Mouse (Mus musculus): Measurements from ENCODE around the gene Slc26a5.
A peak's percentile ranks its signal among the peaks of the same experiment; 100 is the strongest.

The Slc26a5 gene

DNA sequence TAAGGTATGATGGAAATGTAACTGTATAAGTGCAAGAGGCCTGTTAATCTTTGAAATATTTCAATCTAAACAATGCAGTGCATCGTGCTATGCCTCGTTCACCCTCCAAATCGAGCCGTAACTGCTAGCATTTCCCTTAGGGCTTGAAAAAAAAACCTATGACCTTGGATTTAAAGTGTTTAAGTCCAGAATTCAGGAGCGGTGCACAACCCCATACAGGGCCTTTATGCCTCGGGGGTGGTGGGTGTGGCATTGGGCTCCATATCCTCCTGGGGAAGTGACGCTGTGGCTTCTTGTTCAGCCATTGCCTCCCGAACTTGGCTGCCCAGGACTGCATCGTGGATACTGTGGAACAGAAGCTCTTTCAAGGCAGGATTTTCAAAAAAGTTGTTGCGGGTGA, 54.5 kb downstream of the Slc26a5 start:
- no peak for DNase-seq (ENCODE audit: low spot score in 2 of 2)

GRCm38 (mm10) chr5:21804837-21805236, 60.6 kb downstream of the Slc26a5 start:
- no peak for DNase-seq (ENCODE audit: low spot score in 2 of 2)

- no peak for DNase-seq (ENCODE audit: low spot score in 2 of 2)
Observed at GRCm38 (mm10) chr5:21803691-21804188, 61.7 kb downstream of the Slc26a5 start.

DNA sequence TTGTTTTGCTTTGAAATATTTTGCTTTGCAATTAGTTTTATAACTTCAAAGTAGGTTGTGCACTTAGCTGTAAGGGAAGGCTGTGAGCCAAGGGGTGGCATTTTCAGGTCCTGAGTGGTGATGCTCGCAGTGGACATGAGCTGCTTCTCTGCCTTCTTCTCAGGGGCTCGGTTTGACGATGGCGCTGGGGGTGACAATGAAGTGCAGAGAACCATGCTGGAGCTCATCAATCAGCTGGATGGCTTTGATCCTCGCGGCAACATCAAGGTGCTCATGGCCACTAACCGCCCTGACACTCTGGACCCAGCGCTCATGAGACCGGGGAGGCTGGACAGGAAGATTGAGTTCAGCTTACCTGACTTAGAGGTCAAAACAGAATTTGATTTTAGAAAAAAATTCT, 62.5 kb downstream of the Slc26a5 start:
- DNase-seq (ENCODE audit: low spot score in 2 of 2), result no peak

DNA sequence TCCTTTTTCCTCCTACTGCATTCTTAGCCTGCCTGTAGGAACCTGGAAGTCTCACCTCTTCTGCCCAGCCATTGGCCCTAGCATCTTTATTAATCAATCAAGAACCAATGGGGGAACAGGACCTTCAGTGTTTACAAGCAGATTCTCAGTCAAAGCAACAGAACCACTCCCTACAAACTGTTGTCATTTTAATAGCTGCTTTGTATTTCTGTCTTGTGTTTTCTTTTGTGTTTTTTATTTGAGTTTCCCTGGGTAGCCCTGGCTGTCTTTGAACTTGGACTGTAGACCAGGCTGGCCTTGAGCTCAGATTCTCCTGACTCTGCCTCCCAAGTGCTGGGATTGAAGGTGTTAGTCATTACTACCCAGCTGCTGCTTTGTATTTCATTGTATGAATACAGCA, 73.2 kb downstream of the Slc26a5 start:
- no peak for DNase-seq (ENCODE audit: low spot score in 2 of 2)

- no peak for DNase-seq (ENCODE audit: low spot score in 2 of 2)
Observed at GRCm38 (mm10) chr5:21789061-21789460, 76.3 kb downstream of the Slc26a5 start.

DNA sequence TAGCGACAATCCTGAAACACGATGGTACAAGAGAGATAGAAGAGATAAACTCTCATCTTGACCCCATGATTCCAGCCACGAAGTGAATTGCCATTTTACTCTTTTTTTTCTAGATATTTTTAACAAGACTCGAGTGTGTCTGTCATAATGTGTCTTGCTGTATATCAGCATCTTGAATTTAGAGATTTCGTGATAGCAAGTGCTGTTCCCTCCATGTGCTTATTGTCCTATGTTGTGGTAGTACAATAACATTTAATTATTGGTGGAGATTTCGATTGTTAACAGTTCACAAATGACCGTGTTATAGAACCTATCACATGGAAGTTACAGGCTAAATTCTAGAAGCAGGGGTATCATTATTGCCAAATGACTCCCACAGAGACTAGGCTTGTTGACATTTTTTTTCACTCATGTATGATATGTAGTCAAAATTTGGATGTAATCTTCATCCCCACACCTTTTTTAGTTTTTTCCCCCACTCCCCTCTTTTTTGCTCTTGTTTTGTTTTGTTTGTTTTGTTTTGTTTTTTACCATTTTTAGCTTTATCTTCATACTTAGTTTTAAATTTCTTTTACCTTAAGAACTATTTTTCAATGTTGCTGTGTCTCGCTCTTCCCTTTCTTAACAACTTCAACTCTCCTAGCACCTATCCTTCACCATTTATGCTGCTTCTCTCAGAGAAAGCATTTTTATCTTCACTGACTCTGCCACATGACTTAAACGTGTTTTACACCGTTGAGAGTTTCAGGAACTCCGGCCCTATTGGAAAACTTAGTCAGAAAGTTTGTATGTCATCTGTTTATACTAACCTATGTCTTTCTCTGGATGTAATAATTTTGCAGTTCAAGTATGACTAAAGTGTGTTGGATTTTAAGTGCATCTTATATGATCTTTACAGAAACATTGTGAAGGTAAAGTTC, 78.0 kb downstream of the Slc26a5 start:
- DNase-seq (ENCODE audit: low spot score in 2 of 2), result no peak

- DNase-seq (ENCODE audit: low spot score in 2 of 2), result peak; percentile 86 to 90
Observed at GRCm38 (mm10) chr5:21786258-21787185, 78.9 kb downstream of the Slc26a5 start.

GRCm38 (mm10) chr5:21785776-21786175, 79.6 kb downstream of the Slc26a5 start:
- DNase-seq (ENCODE audit: low spot score in 2 of 2), result no peak

DNA sequence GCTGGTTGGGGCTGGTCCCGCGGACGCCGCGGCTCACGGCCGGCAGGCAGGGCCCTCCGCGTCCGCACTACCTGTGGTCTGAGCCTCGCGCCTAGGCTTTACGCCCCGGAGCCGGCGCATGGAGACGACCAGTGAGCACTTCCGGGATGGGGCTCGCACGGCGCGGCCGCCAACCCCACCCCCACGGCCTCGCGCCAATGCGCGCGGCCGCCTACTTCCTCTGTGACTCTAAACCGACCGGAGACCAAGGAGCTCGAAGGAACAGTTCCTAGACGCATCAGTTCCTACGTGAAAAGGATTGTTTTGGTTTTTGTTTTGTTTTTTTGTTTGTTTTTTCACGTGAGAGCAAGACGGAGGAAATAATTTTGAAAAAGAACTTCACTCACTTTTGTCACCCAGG, 80.4 kb downstream of the Slc26a5 start, which contains the start of the genes Dnajc2 and Psmc2:
TSS of gene Dnajc2 (minus strand) at position 199 of the 400 bp plus-strand sequence.
TSS of gene Psmc2 (plus strand) at position 231 of the 400 bp plus-strand sequence.
- peak; percentile 87 to 91 for DNase-seq (ENCODE audit: low spot score in 2 of 2)

DNA sequence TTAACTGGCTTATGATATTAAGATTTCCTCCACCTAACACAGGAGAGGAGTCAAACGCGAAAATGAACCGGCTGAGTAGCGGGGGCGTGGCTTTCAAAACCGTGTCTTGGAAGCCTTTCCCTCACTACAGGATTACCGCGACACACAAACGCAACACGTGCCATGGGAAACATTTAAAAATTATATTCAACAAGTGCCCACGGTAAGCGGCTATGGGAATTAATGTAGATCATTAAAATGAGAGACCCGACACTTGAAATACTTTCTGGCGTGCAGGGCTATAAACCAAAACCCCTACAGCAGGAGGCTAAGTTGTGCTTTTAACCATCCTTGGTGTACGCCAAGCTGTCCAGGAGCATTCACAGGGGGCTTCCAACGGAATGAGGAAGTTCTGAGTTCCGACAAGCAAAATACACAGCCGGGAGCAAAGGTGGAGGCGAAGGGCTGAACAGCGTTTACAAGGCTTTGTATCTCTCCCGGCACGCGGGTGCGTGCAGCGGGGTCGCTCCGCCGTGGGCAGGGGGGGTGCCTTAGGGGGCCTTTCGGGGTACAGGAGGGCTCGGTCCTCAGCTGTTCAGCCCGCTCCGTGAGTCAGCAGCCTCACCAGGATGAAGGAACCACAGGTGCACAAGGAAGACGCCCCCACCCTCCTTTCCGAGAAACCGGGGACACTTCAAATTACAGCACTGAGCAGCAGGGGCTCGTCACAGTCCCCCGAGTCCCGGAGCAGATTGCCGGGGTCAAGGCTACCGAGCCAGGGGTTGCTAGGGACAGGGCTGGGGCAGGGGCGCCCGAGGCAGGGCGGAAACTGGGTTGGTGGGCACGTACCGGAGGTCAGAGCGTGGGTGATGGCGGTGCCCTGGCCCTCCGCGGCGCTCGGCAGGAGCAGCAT, 81.0 kb downstream of the Slc26a5 start:
- peak; percentile 3 to 13 for DNase-seq (ENCODE audit: low spot score in 2 of 2)

DNA sequence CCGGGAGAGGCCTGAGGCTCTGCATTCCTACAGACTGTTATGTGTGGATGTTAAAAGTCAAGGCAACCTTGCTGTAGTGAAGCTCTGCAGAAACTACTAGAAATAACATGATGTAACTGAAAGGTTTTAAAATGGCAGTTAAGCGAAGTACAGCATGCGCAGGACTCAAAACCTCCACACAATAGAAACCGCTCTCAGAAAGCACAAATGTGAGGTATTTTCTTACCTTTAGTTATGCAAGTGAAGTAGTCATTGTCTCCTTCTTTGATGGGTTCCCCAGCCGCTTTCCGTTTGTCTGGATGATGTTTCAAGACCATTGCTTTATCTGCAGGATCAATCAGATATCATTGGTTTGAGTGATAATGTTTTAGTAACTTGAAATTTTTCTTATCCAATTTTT, 88.9 kb downstream of the Slc26a5 start:
- DNase-seq (ENCODE audit: low spot score in 2 of 2), result no peak

GRCm38 (mm10) chr5:21769841-21770240, 95.6 kb downstream of the Slc26a5 start:
- no peak for DNase-seq (ENCODE audit: low spot score in 2 of 2)

- no peak for DNase-seq (ENCODE audit: low spot score in 2 of 2)
Observed at GRCm38 (mm10) chr5:21768506-21768905, 96.9 kb downstream of the Slc26a5 start.
